Mouse (Mus musculus) olfactory bulb, adult 2 months (tissue): ENCODE data around the gene Abca5. TPM values are rescaled to one million over a fixed set of nuclear protein-coding genes. Genes with fewer than 3 reads are reported as not detected.

Experiments used
- H3K27ac ChIP-seq: fragments of 200-500 bp; 2 replicates; pipeline ENCODE4 v1.5.1; 2012; ENCODE audit warnings: low read depth, low read length; ENCODE audit not compliant: insufficient read depth
- H3K4me1 ChIP-seq: fragments of 200-500 bp; 2 replicates; pipeline ENCODE4 v1.6.1; 2012; ENCODE audit warnings: low read length; ENCODE audit not compliant: control insufficient read depth, insufficient read depth
- H3K4me3 ChIP-seq: fragments of 200-500 bp; 2 replicates; pipeline ENCODE4 v1.5.1; 2012; ENCODE audit warnings: mild to moderate bottlenecking, low read depth, low read length, moderate library complexity; ENCODE audit not compliant: insufficient read depth
- CTCF ChIP-seq: fragments of 200-500 bp; IDR thresholded peaks from 2 replicates; pipeline ENCODE4 v1.5.1; 2012; ENCODE audit warnings: low read depth, mild to moderate bottlenecking, low read length, moderate library complexity; ENCODE audit not compliant: insufficient read depth
- POLR2A ChIP-seq: fragments of 200-500 bp; IDR thresholded peaks from 2 replicates; pipeline ENCODE4 v1.6.1; 2012; ENCODE audit warnings: mild to moderate bottlenecking, low read depth, low read length, moderate library complexity; ENCODE audit not compliant: insufficient read depth
- WGBS: fragments of 180-500 bp; shearing (Covaris S2); methylation state at CpG from one replicate; pipeline ENCODE4 v1.1.7; 2018; 5-methylcytosine and 5-hydroxymethylcytosine counted together
- polyA plus RNA-seq: library from polyadenylated mRNA; stranded (reverse); fragments of >200 nt; gene quantifications from 2 replicates; pipeline ENCODE4 v1.2.4, GENCODE M21; 2012; ENCODE audit warnings: low replicate concordance; ENCODE audit not compliant: missing spikeins, insufficient read depth, insufficient read length

Abca5 gene
- not detected in 2 replicates for polyA plus RNA-seq

- TF ChIP-seq POLR2A (peak; percentile 84), CTCF (no peak)
- Histone ChIP-seq H3K27ac (no peak within 1 kb of the TSS), H3K4me3 (peak within 1 kb of the TSS; percentile 61), H3K4me1 (0 out of 2 replicates have a peak, but pooled peaks cover 2% of the 10 kb centered on the region)
- WGBS, result under 1% methylated on average over 95 of the region's 95 CpGs
These were observed at the start of gene Abca5 for GRCm38 (mm10) chr11:110337289-110338245. Gene Abca5 (minus strand): TSS chr11:110337716.

DNA sequence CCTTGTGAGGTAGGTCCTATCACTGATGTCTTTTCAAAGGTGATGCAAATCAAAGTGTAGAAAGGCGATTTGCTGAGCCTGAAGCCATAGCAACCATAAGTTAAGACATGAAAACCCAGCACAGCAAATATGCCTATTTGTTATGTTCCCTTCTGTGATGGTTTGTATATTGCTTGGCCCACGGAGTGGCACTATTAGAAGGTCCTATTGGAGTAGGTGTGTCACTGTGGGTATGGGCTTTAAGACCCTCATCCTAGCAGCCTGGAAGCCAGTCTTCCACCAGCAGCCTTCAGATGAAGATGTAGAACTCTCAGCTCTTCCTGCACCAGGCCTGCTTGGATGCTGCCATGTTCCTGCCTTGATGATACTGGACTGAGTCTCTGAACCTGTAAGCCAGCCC is 48.0 kb upstream of the Abca5 start:
- Histone ChIP-seq H3K27ac (no peak overlapping the region), H3K4me1 (no peaks in the 10 kb centered on the region), H3K4me3 (no peak overlapping the region)
- TF ChIP-seq CTCF, result no peak
- WGBS, result 92% methylated on average over 2 of the region's 2 CpGs

- H3K4me3 ChIP-seq, result peak overlapping the region; percentile 30
- H3K4me1 ChIP-seq, result peaks cover 9% of the 10 kb centered on the region
- no peak overlapping the region for H3K27ac ChIP-seq
- TF ChIP-seq CTCF, result no peak
- no peak for TF ChIP-seq POLR2A
- 21% methylated on average over 15 of the region's 15 CpGs for WGBS
These were observed 42.8 kb upstream of the Abca5 start for GRCm38 (mm10) chr11:110380310-110380668.

DNA sequence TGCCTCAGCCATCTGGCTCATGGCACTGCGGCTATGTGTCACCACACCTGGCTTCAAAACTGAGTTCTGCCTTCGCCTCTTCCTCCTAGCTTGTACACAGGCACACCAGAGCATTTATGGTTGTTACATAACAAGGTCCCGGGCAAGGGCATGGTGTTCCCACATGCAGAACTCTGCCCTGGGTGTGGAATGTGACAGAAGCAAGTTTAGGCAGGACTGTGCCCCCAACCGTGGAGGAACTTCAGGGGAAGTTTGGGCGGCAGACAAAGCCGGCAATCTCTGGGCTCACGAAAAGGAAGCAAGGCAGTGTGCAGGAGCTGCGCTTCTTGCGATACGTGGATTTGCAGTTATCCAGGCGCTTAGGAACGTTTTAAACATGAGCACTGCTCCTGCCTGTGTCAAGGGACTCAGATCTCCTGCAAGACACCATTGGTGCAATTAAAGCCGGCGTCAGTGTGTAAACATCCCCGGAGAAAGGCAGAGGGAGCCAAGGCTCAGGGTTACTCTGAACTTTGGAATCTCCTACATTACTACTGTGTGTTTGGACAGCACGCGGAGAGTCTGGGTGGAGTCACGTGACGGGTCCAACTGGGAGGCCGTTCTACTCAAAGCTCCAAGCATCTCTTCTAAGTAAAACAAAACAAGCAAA is 42.3 kb upstream of the Abca5 start:
- Histone ChIP-seq H3K4me1 (peaks cover 9% of the 10 kb centered on the region), H3K4me3 (peak overlapping the region; percentile 30), H3K27ac (no peak overlapping the region)
- TF ChIP-seq POLR2A (no peak), CTCF (no peak)
- WGBS, result 10% methylated on average over 20 of the region's 20 CpGs

DNA sequence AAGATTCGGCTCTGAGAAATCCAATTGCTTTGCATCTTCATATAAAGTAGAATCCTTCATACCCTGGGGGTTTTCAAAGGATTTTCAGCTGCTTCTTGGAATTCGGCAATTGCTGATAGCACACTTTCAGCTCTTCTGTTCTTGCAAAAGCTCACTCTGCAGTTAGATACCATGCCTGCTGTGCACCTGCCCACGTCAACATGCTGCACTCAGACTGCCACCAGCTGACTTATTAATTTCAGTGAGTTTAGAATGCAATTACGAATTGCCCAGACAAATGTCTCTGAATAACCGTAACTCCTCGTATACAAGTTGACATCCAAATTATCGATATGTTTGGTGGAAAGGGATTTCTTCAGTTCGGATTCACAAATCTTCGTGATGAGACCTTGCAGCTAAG is 36.5 kb upstream of the Abca5 start:
- H3K27ac ChIP-seq, result no peak overlapping the region
- H3K4me1 ChIP-seq, result no peaks in the 10 kb centered on the region
- H3K4me3 ChIP-seq, result no peak overlapping the region
- TF ChIP-seq CTCF, result no peak
- TF ChIP-seq POLR2A, result no peak
- WGBS, result 61% methylated on average over 9 of the region's 9 CpGs

DNA sequence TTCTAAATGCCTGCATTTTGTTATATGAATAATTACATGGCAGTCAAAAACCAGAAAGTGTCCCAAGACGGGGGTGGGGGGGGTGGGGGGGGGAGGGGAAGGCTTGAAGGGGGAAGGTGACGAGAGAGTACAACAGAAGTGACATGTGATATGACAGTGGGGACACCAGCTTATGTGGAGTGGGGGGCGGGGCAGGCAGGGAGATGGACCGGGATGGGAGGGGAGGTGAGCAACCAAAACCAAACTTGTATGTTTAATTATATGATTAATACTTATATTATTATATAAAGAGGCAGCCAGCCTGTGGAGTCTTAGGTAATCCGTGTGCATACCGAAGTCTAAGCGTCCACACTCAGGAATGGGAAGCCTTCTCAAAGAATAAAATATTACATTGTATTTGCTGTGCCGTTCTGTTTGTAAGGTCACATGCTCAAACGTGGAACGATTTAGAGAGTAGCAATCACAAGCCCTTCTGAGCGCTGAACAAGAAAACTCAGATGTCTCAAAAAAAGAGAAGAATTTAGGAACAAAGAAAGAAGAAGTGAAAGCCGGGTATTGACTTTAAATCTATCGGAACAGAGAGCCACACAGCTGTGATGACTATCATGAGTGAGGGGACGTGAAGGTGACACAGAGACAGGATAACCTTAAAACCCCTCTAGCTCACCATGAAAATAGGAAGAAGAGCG is 34.9 kb upstream of the Abca5 start:
- Histone ChIP-seq H3K4me3 (no peak overlapping the region), H3K4me1 (no peaks in the 10 kb centered on the region), H3K27ac (no peak overlapping the region)
- WGBS, result 76% methylated on average over 15 of the region's 15 CpGs
- TF ChIP-seq POLR2A (no peak), CTCF (no peak)

- TF ChIP-seq POLR2A (no peak), CTCF (no peak)
- Histone ChIP-seq H3K27ac (no peak overlapping the region), H3K4me1 (no peaks in the 10 kb centered on the region), H3K4me3 (no peak overlapping the region)
- 76% methylated on average over 8 of the region's 8 CpGs for WGBS
These were observed 34.3 kb upstream of the Abca5 start for GRCm38 (mm10) chr11:110371827-110372226.

- WGBS, result 56% methylated on average over 15 of the region's 15 CpGs
- H3K27ac ChIP-seq, result no peak overlapping the region
- H3K4me1 ChIP-seq, result no peaks in the 10 kb centered on the region
- TF ChIP-seq CTCF (no peak), POLR2A (no peak)
- H3K4me3 ChIP-seq, result no peak overlapping the region
These were observed 31.9 kb upstream of the Abca5 start for GRCm38 (mm10) chr11:110369312-110370019.

- Histone ChIP-seq H3K4me1 (no peaks in the 10 kb centered on the region), H3K4me3 (no peak overlapping the region), H3K27ac (no peak overlapping the region)
- no peak for TF ChIP-seq CTCF
- no peak for TF ChIP-seq POLR2A
- 95% methylated on average over 13 of the region's 13 CpGs for WGBS
These were observed 30.1 kb upstream of the Abca5 start for GRCm38 (mm10) chr11:110367638-110368037.
